1 mouse cellular context compared by ENCODE assay signal in the genomic region with DNA sequence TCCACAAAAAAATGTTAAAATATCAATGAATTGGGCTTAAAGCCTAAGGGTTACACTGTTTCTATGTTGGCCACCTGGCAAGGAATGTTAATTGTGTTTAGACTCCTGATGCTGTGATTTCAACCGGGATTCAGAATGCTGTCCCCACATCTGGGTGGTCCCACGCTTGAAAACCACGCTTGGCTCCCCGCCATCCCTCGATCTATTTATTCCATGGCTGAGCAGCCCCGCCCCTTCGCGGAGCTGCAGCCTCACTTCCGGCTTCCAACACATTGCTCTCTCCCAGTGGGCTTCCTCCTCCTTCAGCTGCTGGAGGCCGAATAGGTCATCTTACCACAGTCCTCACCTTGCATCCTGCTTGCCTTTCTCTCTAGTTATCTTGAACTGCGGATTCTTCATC.
TF ChIP-seq lines count a peak whose summit lies in the region.

No protein-coding gene starts in this region.

TF ChIP-seq in myocyte, 11 proteins besides CTCF, POLR2A, EP300 and RAD21 (continued from another document):
- no peak for TF ChIP-seq CEBPB (IDR thresholded peaks at IDR 0.05; ENCODE audit: insufficient read depth, poor library complexity, severe bottlenecking)
- no peak for TF ChIP-seq SRF (IDR thresholded peaks at IDR 0.05; ENCODE audit: control insufficient read depth, insufficient read length, low read depth)
- TF ChIP-seq E2F4 (IDR thresholded peaks at IDR 0.05; ENCODE audit: insufficient read depth), result no peak
- TF ChIP-seq TCF12 (IDR thresholded peaks at IDR 0.05; ENCODE audit: insufficient read depth, poor library complexity, severe bottlenecking), result no peak
- TF ChIP-seq MAX (IDR thresholded peaks at IDR 0.05; ENCODE audit: low read depth), result no peak
- TF ChIP-seq MYOD1 (IDR thresholded peaks at IDR 0.05; ENCODE audit: control insufficient read depth in 1 of 3, insufficient read length in 2 of 3, low read depth in 2 of 3), result no peak
- no peak for TF ChIP-seq MYOG (IDR thresholded peaks at IDR 0.05; ENCODE audit: control insufficient read depth in 1 of 3, insufficient read depth in 1 of 3, insufficient read length in 2 of 3, low read depth in 2 of 3)
